Mouse (Mus musculus): ENCODE results near the gene Manba. TPM values are rescaled to one million over a fixed set of nuclear protein-coding genes. Genes with fewer than 3 reads are reported as not detected.

The Manba gene
- total and polyA plus RNA-seq, 3 experiments = 30.9 to 35.2 (median 31.5) TPM

DNA sequence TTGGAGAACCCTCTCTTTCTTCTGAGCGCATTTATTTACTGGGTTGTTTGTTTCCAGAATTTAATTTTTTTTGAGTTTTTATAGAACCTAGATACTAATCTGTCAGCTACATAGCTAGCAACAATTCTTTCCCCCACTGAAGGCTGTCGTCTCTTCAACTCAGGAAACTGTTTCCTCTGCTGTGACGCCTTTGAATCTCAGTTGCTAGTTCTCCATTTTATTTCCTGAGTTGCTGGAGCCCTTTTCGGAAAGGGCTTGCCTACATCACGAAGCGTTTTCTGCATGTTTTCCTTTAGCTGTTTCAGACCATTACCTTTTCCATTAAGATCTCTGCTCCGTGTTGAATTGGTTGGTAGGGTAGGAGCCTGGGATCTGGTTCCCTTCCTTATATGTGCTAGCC is 131.3 kb downstream of the Manba start:
- in situ Hi-C loops (cut with MboI; ENCODE audit: low pct_ligation_motif_present, low pct_unique_long_range_greater_than_20kb, low sequenced_read_pairs) = no loop called here
- Histone ChIP-seq H3K9me3 (replicated peaks; ENCODE audit: low read length) (no peaks in the 10 kb centered on the region), H3K9ac (ENCODE audit: insufficient read depth, low read depth) (no peak overlapping the region), H3K4me1 (ENCODE audit: control insufficient read depth in 1 of 2, insufficient read depth in 2 of 2) (peaks cover 14 to 79% of the 10 kb centered on the region in 2 experiments), H3K27me3 (replicated peaks) (no peaks in the 10 kb centered on the region), H3K36me3 (replicated peaks in 1 of 2; ENCODE audit: control insufficient read depth in 1 of 2, insufficient read depth in 1 of 2, low read length in 1 of 2) (peaks cover 70 to 93% of the 10 kb centered on the region in 2 experiments), H3K4me2 (ENCODE audit: insufficient read depth, low read depth, poor library complexity, severe bottlenecking) (no peak overlapping the region), H3K4me3 (replicated peaks in 1 of 3; ENCODE audit: low read depth in 2 of 3, low read length in 2 of 3, poor library complexity in 1 of 3) (no peak overlapping the region), H3K79me2 (replicated peaks; ENCODE audit: control insufficient read depth, extremely low read depth, insufficient read depth, poor library complexity, severe bottlenecking) (no peaks in the 10 kb centered on the region), H3K27ac (ENCODE audit: insufficient read depth, low read depth) (no peak overlapping the region)
- dilution Hi-C loops (cut with MboI; ENCODE audit: extremely low pct_ligation_motif_present, extremely low pct_unique_long_range_greater_than_20kb, low sequenced_read_pairs) = no loop called here
- no peak for DNase-seq (ENCODE audit: extremely low read depth)
- no peak for TF ChIP-seq MAFK (IDR thresholded peaks at IDR 0.05; ENCODE audit: insufficient replicate concordance, low read length)
- no peak for TF ChIP-seq MYC (IDR thresholded peaks at IDR 0.05; ENCODE audit: low read depth, low read length)
- no peak for TF ChIP-seq EP300 (IDR thresholded peaks at IDR 0.05; ENCODE audit: low read length)
- TF ChIP-seq RAD21 (IDR thresholded peaks at IDR 0.05; ENCODE audit: low read depth, low read length) = no peak
- no peak for TF ChIP-seq SMC3 (IDR thresholded peaks at IDR 0.05; ENCODE audit: low read depth, low read length)
- TF ChIP-seq MXI1 (IDR thresholded peaks at IDR 0.05; ENCODE audit: low read depth, low read length) = no peak
- no peak for TF ChIP-seq HCFC1 (IDR thresholded peaks at IDR 0.05; ENCODE audit: low read depth, low read length)
- TF ChIP-seq ETS1 (conservative IDR thresholded peaks at IDR 0.05; ENCODE audit: low read depth, low read length) = no peak
- TF ChIP-seq USF2 (conservative IDR thresholded peaks at IDR 0.05; ENCODE audit: low read depth, low read length) = no peak
- TF ChIP-seq MAX (IDR thresholded peaks at IDR 0.05; ENCODE audit: low read length) = no peak
- TF ChIP-seq E2F4 (IDR thresholded peaks at IDR 0.05; ENCODE audit: insufficient replicate concordance, low read depth, low read length) = no peak
- no peak for TF ChIP-seq RCOR1 (conservative IDR thresholded peaks at IDR 0.05; ENCODE audit: low read depth, low read length)
- TF ChIP-seq ELF1 (IDR thresholded peaks at IDR 0.05; ENCODE audit: low read depth, low read length) = no peak

Other genes starting within 250 kb of the Manba start
- 2.0 and 2.2 TPM in 2 replicates for gene Bdh2, start 204.4 kb upstream of the Manba start, total RNA-seq (2012; rRNA removed)
- gene Bdh2, start 204.4 kb upstream of the Manba start, total RNA-seq (2014; rRNA removed) = 1.2 TPM in 2 replicates
- gene Bdh2, start 204.4 kb upstream of the Manba start, polyA plus RNA-seq (2012; ENCODE audit: insufficient read length, low read depth) = 1.3 and 2.3 TPM in 2 replicates
- gene Slc9b2, start 177.9 kb upstream of the Manba start, total RNA-seq (2012; rRNA removed) = 1.4 and 1.5 TPM in 2 replicates
- gene Slc9b2, start 177.9 kb upstream of the Manba start, total RNA-seq (2014; rRNA removed) = 2.8 and 3.2 TPM in 2 replicates
- gene Slc9b2, start 177.9 kb upstream of the Manba start, polyA plus RNA-seq (2012; ENCODE audit: insufficient read length, low read depth) = 3.9 and 4.2 TPM in 2 replicates
- gene Slc9b1, start 137.6 kb upstream of the Manba start, total RNA-seq (2012; rRNA removed) = 1.3 and 1.9 TPM in 2 replicates
- 2.3 and 2.7 TPM in 2 replicates for gene Slc9b1, start 137.6 kb upstream of the Manba start, total RNA-seq (2014; rRNA removed)
- gene Slc9b1, start 137.6 kb upstream of the Manba start, polyA plus RNA-seq (2012; ENCODE audit: insufficient read length, low read depth) = 2.3 and 3.1 TPM in 2 replicates
- gene Cisd2, start 61.7 kb upstream of the Manba start, total RNA-seq (2012; rRNA removed) = 36.4 and 39.4 TPM in 2 replicates
- 62.0 and 70.8 TPM in 2 replicates for gene Cisd2, start 61.7 kb upstream of the Manba start, total RNA-seq (2014; rRNA removed)
- gene Cisd2, start 61.7 kb upstream of the Manba start, polyA plus RNA-seq (2012; ENCODE audit: insufficient read length, low read depth) = 58.2 and 65.5 TPM in 2 replicates
- gene Ube2d3, start 47.5 kb upstream of the Manba start, total RNA-seq (2012; rRNA removed) = 590 and 839 TPM in 2 replicates
- gene Ube2d3, start 47.5 kb upstream of the Manba start, total RNA-seq (2014; rRNA removed) = 1,791 and 1,803 TPM in 2 replicates
- 1,178 and 1,222 TPM in 2 replicates for gene Ube2d3, start 47.5 kb upstream of the Manba start, polyA plus RNA-seq (2012; ENCODE audit: insufficient read length, low read depth)
- 256 and 271 TPM in 2 replicates for gene Nfkb1, start 205.9 kb downstream of the Manba start, total RNA-seq (2012; rRNA removed)
- 351 and 369 TPM in 2 replicates for gene Nfkb1, start 205.9 kb downstream of the Manba start, total RNA-seq (2014; rRNA removed)
- 283 and 346 TPM in 2 replicates for gene Nfkb1, start 205.9 kb downstream of the Manba start, polyA plus RNA-seq (2012; ENCODE audit: insufficient read length, low read depth)

All from CH12.LX (cell line).